Mouse (Mus musculus) intestine, postnatal 0 days (tissue): ENCODE results near the gene Ropn1l. TPM values are rescaled to one million over a fixed set of nuclear protein-coding genes. Genes with fewer than 3 reads are reported as not detected.

Source experiments
- ATAC-seq: fragments of 200-750 bp; cut with Nextera tagmentation; 2 replicates; pipeline ENCODE4 v1.8.0; 2017; ENCODE audit warnings: mild to moderate bottlenecking, moderate TSS enrichment, moderate library complexity
- H3K27ac ChIP-seq: fragments of 300-500 bp; sonication (generic); 2 replicates; pipeline ENCODE4 v1.5.1; 2014; ENCODE audit warnings: mild to moderate bottlenecking, low read depth, low read length, moderate library complexity
- H3K27me3 ChIP-seq: fragments of 300-500 bp; sonication (generic); replicated peaks from 2 replicates; pipeline ENCODE4 v1.6.1; 2014; ENCODE audit warnings: low read length, mixed read lengths; ENCODE audit not compliant: control insufficient read depth, insufficient read depth
- H3K36me3 ChIP-seq: fragments of 300-500 bp; sonication (generic); 2 replicates; pipeline ENCODE4 v1.6.1; 2014; ENCODE audit warnings: mild to moderate bottlenecking, moderate library complexity; ENCODE audit not compliant: control insufficient read depth, insufficient read depth
- H3K4me1 ChIP-seq: fragments of 300-500 bp; sonication (generic); replicated peaks from 2 replicates; pipeline ENCODE4 v1.6.1; 2014; ENCODE audit warnings: antibody characterized with exemption, low read length, mixed read lengths; ENCODE audit not compliant: control insufficient read depth, insufficient read depth
- H3K4me2 ChIP-seq: fragments of 300-500 bp; sonication (generic); replicated peaks from 2 replicates; pipeline ENCODE4 v1.6.1; 2014; ENCODE audit warnings: low read depth, mild to moderate bottlenecking, moderate library complexity
- H3K4me3 ChIP-seq: fragments of 300-500 bp; sonication (generic); 2 replicates; pipeline ENCODE4 v1.5.1; 2014; ENCODE audit warnings: low read depth, low read length
- H3K9ac ChIP-seq: fragments of 300-500 bp; sonication (generic); 2 replicates; pipeline ENCODE4 v1.6.1; 2014; ENCODE audit warnings: mild to moderate bottlenecking, low read depth, low read length
- H3K9me3 ChIP-seq: fragments of 300-500 bp; sonication (generic); 2 replicates; pipeline ENCODE4 v1.6.1; 2016; ENCODE audit warnings: mixed run types; ENCODE audit not compliant: control insufficient read depth
- CTCF ChIP-seq: sonication (generic); IDR thresholded peaks from 2 replicates; pipeline ENCODE4 v1.5.1; 2016; ENCODE audit warnings: low read depth, mild to moderate bottlenecking, control low read depth, antibody characterized with exemption, moderate library complexity
- WGBS: fragments of 180-500 bp; shearing (Covaris S2); extraction: QIAGEN DNeasy Blood & Tissue Kit; methylation state at CpG from one replicate; pipeline ENCODE4 v1.1.7; 2014; 5-methylcytosine and 5-hydroxymethylcytosine counted together
- polyA plus RNA-seq: library from polyadenylated mRNA; unstranded; fragments of >200 nt; fragmentation: Nextera tagmentation; extraction: Ambion mirVana; gene quantifications from 2 replicates; pipeline ENCODE4 v1.2.1, GENCODE M21; 2015

The Ropn1l gene
- polyA plus RNA-seq, 1 experiment from 2014 or later: 0.69 TPM

DNA sequence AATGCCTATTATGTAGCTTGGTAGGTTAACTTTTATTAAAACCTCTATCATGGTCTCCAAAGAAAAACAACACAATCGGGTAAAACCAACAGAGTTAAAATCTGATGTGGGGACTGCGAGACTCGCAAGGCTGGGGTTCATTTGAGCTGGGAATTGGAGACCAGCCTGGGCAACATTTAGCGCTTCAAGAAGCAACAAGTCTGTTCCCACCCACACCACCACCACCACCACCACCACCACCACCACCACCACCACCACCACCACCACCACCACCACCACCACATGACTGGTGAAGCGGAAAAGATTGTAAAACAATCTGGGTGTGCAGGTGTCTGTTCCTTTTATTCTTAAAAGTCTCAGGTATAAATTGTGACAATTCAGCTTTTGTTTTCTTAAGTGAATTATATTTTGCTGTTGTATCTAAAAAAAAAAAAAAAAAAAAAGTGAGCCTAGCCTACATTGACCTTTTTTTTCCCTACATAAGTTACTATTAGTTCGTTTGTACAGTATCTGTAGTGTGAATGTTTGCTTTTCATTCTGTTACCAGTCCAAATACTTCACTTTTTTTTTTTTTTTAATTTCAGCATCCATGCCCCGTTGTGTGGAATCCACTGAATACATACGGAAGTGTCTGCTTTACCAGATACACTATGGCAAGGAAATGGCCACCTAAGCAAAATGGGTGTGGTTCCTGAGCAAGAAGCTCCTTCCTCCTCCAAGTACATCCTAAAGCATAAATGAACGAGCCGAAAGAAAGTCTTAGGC is 741 bp upstream of the Ropn1l start:
- Histone ChIP-seq H3K4me3 (peak overlapping the region; percentile 67), H3K27me3 (no peaks in the 10 kb centered on the region), H3K27ac (no peak overlapping the region; the same call in 1 of the 2 replicates), H3K9me3 (no peaks in the 10 kb centered on the region), H3K36me3 (peaks cover 14% of the 10 kb centered on the region), H3K4me1 (peaks cover 4% of the 10 kb centered on the region; the same call in 1 of the 2 replicates), H3K9ac (no peak overlapping the region), H3K4me2 (peak overlapping the region; percentile 87)
- WGBS: 42% methylated on average over 10 of the region's 10 CpGs
- no peak for ATAC-seq
- no peak for TF ChIP-seq CTCF

DNA sequence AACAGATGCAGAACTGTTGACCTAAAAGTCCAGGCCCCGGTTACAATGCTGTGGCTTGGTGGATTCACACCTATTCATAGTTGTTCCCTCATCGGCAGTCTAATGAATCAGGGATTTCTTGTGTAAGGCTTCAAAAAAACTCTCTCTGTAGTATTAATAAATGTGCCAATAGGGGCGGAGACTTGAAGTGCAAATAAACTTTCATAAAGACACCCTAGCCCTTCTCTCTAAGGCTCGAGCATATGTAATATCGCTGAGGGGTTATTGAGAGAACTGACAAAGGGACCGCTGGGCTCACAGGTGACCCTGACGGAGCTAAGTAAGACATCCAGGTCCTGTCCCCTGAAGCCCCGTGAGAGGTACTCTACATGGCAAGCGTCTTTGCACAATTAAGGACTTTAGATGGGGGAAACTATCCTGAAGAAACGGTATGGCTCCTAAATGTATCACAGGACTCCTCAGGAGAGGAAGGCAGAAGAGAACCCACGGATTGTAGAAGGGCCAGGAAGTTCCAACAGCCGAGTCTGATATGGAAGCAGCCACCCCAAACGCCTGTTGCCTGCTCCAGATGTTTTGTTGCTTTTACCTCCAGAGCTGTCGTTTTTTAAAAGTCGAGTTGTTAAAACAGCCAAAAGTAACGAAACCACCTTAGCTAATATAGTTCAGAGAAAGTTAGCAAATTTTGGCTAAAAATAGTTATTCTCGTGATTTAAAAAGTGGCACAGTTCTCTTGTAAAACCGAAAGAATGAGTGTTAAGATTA is 1.0 kb downstream of the Ropn1l start:
- no peak overlapping the region for H3K9ac ChIP-seq
- peak overlapping the region; percentile 87 for H3K4me2 ChIP-seq
- 49% methylated on average over 18 of the region's 18 CpGs for WGBS
- ATAC-seq: no peak
- TF ChIP-seq CTCF: no peak
- H3K36me3 ChIP-seq: no peaks in the 10 kb centered on the region
- H3K27me3 ChIP-seq: no peaks in the 10 kb centered on the region
- H3K4me1 ChIP-seq: peaks cover 4% of the 10 kb centered on the region; the same call in 1 of the 2 replicates
- peak overlapping the region; percentile 9; the same call in 1 of the 2 replicates for H3K27ac ChIP-seq
- no peaks in the 10 kb centered on the region for H3K9me3 ChIP-seq
- peak overlapping the region; percentile 67 for H3K4me3 ChIP-seq

DNA sequence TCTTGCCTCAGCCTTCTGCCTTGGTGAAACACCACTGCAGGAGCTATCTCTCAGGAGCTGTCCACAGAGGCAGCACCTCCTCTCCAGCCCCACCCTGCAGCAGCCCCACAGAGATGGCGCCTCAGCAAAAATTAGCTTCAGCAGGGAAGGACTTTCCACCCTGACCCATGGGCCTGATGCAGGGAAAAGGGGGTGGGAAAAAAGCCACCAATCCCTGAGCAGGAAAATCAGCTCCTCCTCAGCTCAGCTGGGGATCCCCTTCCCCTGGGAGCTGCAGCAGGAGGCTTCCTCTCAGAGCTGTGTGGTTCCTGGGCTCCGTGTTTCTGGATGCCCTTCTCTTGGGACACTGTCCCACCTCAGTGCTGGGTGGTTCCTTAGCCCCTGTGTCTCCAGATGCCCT is 3.8 kb downstream of the Ropn1l start:
- Histone ChIP-seq H3K4me3 (no peak overlapping the region), H3K27ac (no peak overlapping the region), H3K27me3 (no peaks in the 10 kb centered on the region), H3K9me3 (no peaks in the 10 kb centered on the region), H3K9ac (no peak overlapping the region), H3K4me2 (no peak overlapping the region), H3K36me3 (no peaks in the 10 kb centered on the region), H3K4me1 (peaks cover 2% of the 10 kb centered on the region; the same call in 1 of the 2 replicates)
- no peak for ATAC-seq
- no peak for TF ChIP-seq CTCF
- WGBS: 7% methylated on average over 2 of the region's 2 CpGs

DNA sequence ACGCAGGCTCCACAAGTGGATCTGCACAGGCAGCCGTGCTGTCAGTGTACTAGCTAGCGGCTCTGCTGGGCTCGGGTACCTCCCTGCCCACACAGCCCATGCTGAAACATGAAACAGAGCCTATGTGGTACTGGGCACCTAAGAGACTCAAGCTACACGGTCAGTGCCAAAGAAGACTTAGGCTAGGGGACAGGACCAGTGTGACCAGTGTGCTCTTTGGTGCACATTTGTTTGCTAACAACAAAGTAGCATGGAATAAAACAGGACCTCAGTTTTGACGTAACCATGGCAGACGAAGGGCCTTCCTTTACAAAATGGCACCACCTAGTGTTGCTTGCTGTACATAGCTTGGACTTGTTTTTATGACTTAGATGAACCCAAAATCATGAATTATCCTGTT is 6.4 kb downstream of the Ropn1l start:
- no peaks in the 10 kb centered on the region for H3K4me1 ChIP-seq
- WGBS: 38% methylated on average over 7 of the region's 7 CpGs
- no peak overlapping the region for H3K4me2 ChIP-seq
- no peak overlapping the region for H3K27ac ChIP-seq
- no peaks in the 10 kb centered on the region for H3K9me3 ChIP-seq
- no peak overlapping the region for H3K9ac ChIP-seq
- peak; percentile 84 for TF ChIP-seq CTCF
- no peaks in the 10 kb centered on the region for H3K27me3 ChIP-seq
- no peaks in the 10 kb centered on the region for H3K36me3 ChIP-seq
- H3K4me3 ChIP-seq: no peak overlapping the region
- ATAC-seq: 0 out of 2 replicates have a peak, but pooled peaks have one; percentile 16

DNA sequence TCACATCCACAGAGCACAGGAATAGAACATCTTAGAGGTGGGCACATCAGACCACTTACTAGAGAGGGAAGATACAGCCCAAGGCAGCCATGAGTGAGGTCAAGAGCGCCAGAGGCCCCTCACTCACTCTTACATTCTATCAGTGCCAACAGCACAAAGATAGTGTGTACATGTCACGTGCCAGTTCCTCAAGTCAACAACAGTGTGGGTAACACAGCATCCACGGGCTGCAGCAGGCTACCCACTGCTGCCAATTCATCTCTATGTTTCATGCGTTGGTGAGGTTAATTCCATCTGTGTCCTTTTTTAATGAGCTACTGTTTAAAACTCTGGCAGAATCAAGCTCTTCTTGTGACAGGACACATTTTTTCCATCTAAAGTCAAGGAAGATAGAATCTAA is 10.8 kb downstream of the Ropn1l start:
- Histone ChIP-seq H3K9ac (no peak overlapping the region), H3K4me1 (no peaks in the 10 kb centered on the region), H3K36me3 (no peaks in the 10 kb centered on the region), H3K4me2 (no peak overlapping the region), H3K4me3 (no peak overlapping the region), H3K27me3 (no peaks in the 10 kb centered on the region), H3K9me3 (no peaks in the 10 kb centered on the region), H3K27ac (no peak overlapping the region)
- 89% methylated on average over 4 of the region's 4 CpGs for WGBS
- no peak for TF ChIP-seq CTCF
- no peak for ATAC-seq

DNA sequence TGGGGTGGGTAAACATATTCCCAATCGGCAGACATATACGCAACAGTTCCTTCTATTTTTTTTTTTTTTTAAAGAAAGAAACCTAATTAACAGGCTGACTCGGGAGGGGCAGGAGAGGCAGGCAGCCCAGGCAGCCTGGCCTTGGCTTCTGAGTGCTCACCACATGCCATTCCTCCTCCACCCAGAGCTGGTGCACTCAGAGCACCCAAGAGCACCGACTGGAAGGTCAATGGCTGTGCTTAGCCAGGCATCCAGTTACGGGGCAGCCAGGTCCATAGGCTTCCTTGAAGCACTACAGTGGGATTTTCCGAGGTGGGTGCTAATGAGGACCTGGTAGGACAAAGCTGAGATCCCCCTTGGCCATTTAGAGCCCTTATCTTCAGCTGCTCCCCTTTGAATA is 11.5 kb downstream of the Ropn1l start:
- Histone ChIP-seq H3K4me2 (no peak overlapping the region), H3K27ac (no peak overlapping the region), H3K27me3 (no peaks in the 10 kb centered on the region), H3K9ac (no peak overlapping the region), H3K4me3 (no peak overlapping the region), H3K9me3 (no peaks in the 10 kb centered on the region), H3K4me1 (no peaks in the 10 kb centered on the region), H3K36me3 (no peaks in the 10 kb centered on the region)
- TF ChIP-seq CTCF: no peak
- WGBS: 58% methylated on average over 6 of the region's 6 CpGs
- ATAC-seq: no peak
